Mouse (Mus musculus) forebrain, postnatal 0 days (tissue): Measurements from ENCODE around the gene Igf1. TPM values are rescaled to one million over a fixed set of nuclear protein-coding genes. Genes with fewer than 3 reads are reported as not detected.

Experiments used
- ATAC-seq: fragments of 200-750 bp; cut with Nextera tagmentation; 2 replicates; pipeline ENCODE4 v1.8.0; 2017; ENCODE audit warnings: mild to moderate bottlenecking, moderate library complexity
- DNase-seq: peaks from one replicate; pipeline ENCODE4 v3.0.0-alpha.2; 2015
- H3K27ac ChIP-seq: fragments of 300-500 bp; sonication (generic); 2 replicates; pipeline ENCODE4 v1.5.1; 2014; ENCODE audit warnings: low read depth, mild to moderate bottlenecking, antibody characterized with exemption, low read length, moderate library complexity, mixed read lengths
- H3K27me3 ChIP-seq: fragments of 300-500 bp; sonication (generic); 2 replicates; pipeline ENCODE4 v1.6.1; 2014; ENCODE audit warnings: mild to moderate bottlenecking, low read length, mixed read lengths; ENCODE audit not compliant: insufficient read depth
- H3K36me3 ChIP-seq: fragments of 300-500 bp; sonication (generic); 2 replicates; pipeline ENCODE4 v1.6.1; 2014; ENCODE audit warnings: mild to moderate bottlenecking, moderate library complexity; ENCODE audit not compliant: insufficient read depth
- H3K4me1 ChIP-seq: fragments of 300-500 bp; sonication (generic); 2 replicates; pipeline ENCODE4 v1.6.1; 2014; ENCODE audit warnings: antibody characterized with exemption; ENCODE audit not compliant: insufficient read depth
- H3K4me2 ChIP-seq: fragments of 300-500 bp; sonication (generic); 2 replicates; pipeline ENCODE4 v1.6.1; 2014; ENCODE audit warnings: low read depth, mild to moderate bottlenecking, moderate library complexity
- H3K4me3 ChIP-seq: fragments of 300-500 bp; sonication (generic); 2 replicates; pipeline ENCODE4 v1.5.1; 2014; ENCODE audit warnings: low read depth, low read length, mixed read lengths
- H3K9ac ChIP-seq: fragments of 300-500 bp; sonication (generic); 2 replicates; pipeline ENCODE4 v1.6.1; 2014; ENCODE audit warnings: mild to moderate bottlenecking
- H3K9me3 ChIP-seq: fragments of 300-500 bp; sonication (generic); 2 replicates; pipeline ENCODE4 v1.6.1; 2016; ENCODE audit warnings: low read length
- CTCF ChIP-seq: sonication (generic); IDR thresholded peaks from 2 replicates; pipeline ENCODE4 v1.5.1; 2016; ENCODE audit warnings: antibody characterized with exemption, control low read depth, low read depth
- WGBS: fragments of 180-500 bp; shearing (Covaris S2); extraction: QIAGEN DNeasy Blood & Tissue Kit; methylation state at CpG from one replicate; pipeline ENCODE4 v1.1.7; 2014; 5-methylcytosine and 5-hydroxymethylcytosine counted together
- polyA plus RNA-seq: library from polyadenylated mRNA; unstranded; fragments of >200 nt; fragmentation: Nextera tagmentation; extraction: Ambion mirVana; gene quantifications from 2 replicates; pipeline ENCODE4 v1.2.1, GENCODE M21; 2015
- total RNA-seq: library from RNA; depleted of rRNA; stranded (reverse); fragments of >200 nt; gene quantifications from 2 replicates; pipeline ENCODE4 v1.2.3, GENCODE M21; 2014

Gene Igf1
- total and polyA plus RNA-seq, 2 experiments from 2014 or later: 8.4 to 11.5 TPM

DNA sequence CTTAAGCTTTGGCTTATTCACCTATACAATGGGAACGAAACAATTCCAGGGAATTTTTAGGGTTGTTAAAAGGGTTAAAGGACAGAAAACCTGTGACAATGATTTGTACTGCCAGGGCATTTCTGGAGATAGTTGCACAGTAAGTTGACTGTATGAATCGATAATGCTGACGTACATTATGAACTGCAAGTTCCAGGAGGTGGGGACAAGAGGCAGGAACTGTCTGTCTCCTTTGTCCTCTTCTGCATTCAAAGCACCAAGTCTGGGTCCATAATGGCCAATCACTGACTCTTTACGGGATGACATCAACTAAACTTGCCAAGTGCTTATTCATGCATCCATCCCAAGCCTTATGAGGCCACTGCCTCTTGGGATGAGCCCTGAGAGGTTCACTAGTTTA, 39.3 kb downstream of the Igf1 start:
- no peak for TF ChIP-seq CTCF

DNA sequence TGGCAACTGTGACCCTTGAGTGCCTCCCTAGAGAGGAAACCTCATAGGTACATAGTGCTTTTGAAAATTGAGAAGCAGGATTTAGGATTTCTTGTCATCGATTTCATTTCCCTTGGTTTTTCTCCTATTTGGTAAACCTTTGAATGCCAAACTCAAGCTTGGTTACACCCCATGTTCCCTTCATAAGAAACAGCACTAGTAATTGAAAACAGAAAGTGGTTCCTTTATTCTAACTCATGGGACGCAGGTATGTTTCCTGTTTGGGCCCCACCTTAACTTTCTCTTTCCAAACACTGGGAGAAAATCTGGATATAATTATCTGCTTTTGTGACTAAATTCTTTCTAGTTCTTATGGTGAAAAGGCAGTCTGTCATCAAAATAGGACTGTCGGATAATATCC, 40.8 kb downstream of the Igf1 start:
- Histone ChIP-seq H3K9me3 (no peaks in the 10 kb centered on the region), H3K36me3 (no peaks in the 10 kb centered on the region), H3K9ac (no peak overlapping the region), H3K4me3 (no peak overlapping the region), H3K4me1 (no peaks in the 10 kb centered on the region), H3K4me2 (no peak overlapping the region), H3K27me3 (no peaks in the 10 kb centered on the region), H3K27ac (no peak overlapping the region)
- DNase-seq (no peak), ATAC-seq (no peak)
- 91% methylated on average over 3 of the region's 3 CpGs for WGBS
- no peak for TF ChIP-seq CTCF

More for the DNA sequence above, 39.3 kb downstream of the Igf1 start:
- H3K36me3 ChIP-seq: no peaks in the 10 kb centered on the region
- no peak overlapping the region for H3K9ac ChIP-seq
- no peak overlapping the region for H3K27ac ChIP-seq
- ATAC-seq (no peak), DNase-seq (no peak)
- no peaks in the 10 kb centered on the region for H3K27me3 ChIP-seq
- no peak overlapping the region for H3K4me2 ChIP-seq
- no peaks in the 10 kb centered on the region for H3K4me1 ChIP-seq
- WGBS: 92% methylated on average over 4 of the region's 4 CpGs
- H3K9me3 ChIP-seq: no peaks in the 10 kb centered on the region
- H3K4me3 ChIP-seq: no peak overlapping the region

DNA sequence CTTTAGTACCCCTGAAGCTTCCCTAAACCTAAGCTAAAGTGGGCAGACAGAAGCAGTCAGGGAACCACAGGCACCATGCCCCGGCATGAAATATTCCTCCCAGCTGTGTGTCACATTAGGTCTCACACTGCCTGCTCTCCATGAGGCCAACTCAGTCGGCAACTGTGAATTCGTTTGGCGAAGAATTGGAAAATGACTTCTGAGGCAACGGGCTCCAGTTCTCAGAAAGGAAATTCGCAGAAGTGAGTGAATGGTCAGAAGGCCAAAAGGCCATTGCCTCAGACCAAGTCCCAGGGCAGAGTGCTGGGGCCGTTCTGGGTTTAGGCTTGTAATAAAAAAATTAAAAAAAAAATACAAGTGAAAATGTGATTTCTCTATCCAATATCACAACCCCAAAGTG, 43.9 kb downstream of the Igf1 start:
- no peak overlapping the region for H3K4me2 ChIP-seq
- ATAC-seq: no peak

DNA sequence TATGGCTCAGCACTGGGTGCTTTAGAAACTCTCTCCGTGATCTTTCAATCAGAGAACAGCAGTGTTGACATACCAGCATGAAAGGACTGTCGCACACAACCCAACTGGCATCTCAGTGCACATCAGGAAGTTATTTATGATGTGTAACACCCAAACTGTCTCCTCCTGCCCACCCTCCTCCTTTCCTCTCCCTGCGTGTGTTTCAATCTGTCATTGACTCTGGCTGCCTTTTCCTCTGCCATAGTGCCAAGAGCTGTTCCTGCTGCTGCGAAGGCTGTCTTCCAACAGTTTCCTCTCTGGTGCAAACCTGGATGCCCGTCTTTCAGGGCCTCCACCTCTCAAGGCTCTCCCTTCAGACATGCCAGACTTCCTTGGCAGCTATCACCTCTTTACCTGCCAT, 46.3 kb downstream of the Igf1 start:
- H3K9ac ChIP-seq: no peak overlapping the region
- no peaks in the 10 kb centered on the region for H3K9me3 ChIP-seq
- no peaks in the 10 kb centered on the region for H3K27me3 ChIP-seq
- no peaks in the 10 kb centered on the region for H3K36me3 ChIP-seq
- H3K4me3 ChIP-seq: no peak overlapping the region
- H3K4me2 ChIP-seq: no peak overlapping the region
- H3K27ac ChIP-seq: no peak overlapping the region
- no peak for TF ChIP-seq CTCF
- DNase-seq: peak; percentile 40
- 61% methylated on average over 5 of the region's 5 CpGs for WGBS
- H3K4me1 ChIP-seq: no peaks in the 10 kb centered on the region
- ATAC-seq: peak; percentile 61

More for the DNA sequence above, 43.9 kb downstream of the Igf1 start:
- 76% methylated on average over 7 of the region's 7 CpGs for WGBS
- Histone ChIP-seq H3K4me1 (no peaks in the 10 kb centered on the region), H3K9me3 (no peaks in the 10 kb centered on the region), H3K9ac (no peak overlapping the region), H3K36me3 (no peaks in the 10 kb centered on the region), H3K27me3 (no peaks in the 10 kb centered on the region), H3K4me3 (no peak overlapping the region), H3K27ac (no peak overlapping the region)
- TF ChIP-seq CTCF: no peak
- DNase-seq: no peak

DNA sequence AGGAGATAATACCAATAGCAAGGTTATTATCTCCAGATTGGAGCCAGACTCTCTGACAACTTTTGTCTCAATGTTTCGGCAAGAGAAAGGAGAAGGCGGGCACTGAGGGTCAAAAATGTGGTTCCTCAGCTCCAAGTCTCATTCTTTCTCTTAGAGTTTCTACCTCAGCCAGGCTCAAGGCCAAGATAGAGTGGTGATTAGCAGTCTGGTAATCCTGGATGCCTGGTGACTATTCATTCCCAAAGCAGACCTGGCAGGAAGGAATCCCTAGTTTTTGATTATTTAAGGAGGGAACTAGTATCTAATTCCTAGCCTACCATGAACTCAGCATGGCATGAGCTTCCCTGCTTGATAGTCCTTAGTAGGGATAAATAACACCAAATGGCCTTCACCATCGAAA, 47.0 kb downstream of the Igf1 start:
- 66% methylated on average over 3 of the region's 3 CpGs for WGBS
- H3K27ac ChIP-seq: no peak overlapping the region
- DNase-seq (no peak), ATAC-seq (no peak)
- no peak overlapping the region for H3K9ac ChIP-seq
- H3K36me3 ChIP-seq: no peaks in the 10 kb centered on the region
- no peaks in the 10 kb centered on the region for H3K4me1 ChIP-seq
- H3K9me3 ChIP-seq: no peaks in the 10 kb centered on the region
- H3K27me3 ChIP-seq: no peaks in the 10 kb centered on the region
- H3K4me2 ChIP-seq: no peak overlapping the region
- TF ChIP-seq CTCF: no peak
- H3K4me3 ChIP-seq: no peak overlapping the region

DNA sequence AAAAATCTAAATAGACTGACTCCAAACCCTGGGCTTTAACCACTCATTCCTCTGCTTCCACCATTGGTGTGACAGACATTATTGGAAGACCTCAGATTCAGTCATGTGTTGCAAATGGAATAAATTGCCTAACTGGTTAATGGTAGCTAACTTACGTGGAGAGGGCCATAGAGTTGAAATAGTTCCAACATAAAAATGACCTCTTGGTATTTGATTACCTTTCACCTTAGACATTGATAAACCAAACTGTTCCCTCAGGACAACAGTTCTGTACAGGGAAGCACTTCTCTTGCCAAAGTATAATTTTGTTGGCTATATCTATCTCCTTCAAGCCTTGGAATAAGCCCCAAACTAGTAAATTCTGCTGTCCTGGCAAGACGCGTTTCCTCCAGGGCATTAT, 48.1 kb downstream of the Igf1 start:
- Histone ChIP-seq H3K27ac (no peak overlapping the region), H3K4me1 (no peaks in the 10 kb centered on the region), H3K4me2 (no peak overlapping the region), H3K36me3 (no peaks in the 10 kb centered on the region), H3K27me3 (no peaks in the 10 kb centered on the region), H3K9me3 (no peaks in the 10 kb centered on the region), H3K4me3 (no peak overlapping the region), H3K9ac (no peak overlapping the region)
- WGBS: 93% methylated on average over 3 of the region's 3 CpGs
- TF ChIP-seq CTCF: no peak
- no peak for ATAC-seq
- no peak for DNase-seq

DNA sequence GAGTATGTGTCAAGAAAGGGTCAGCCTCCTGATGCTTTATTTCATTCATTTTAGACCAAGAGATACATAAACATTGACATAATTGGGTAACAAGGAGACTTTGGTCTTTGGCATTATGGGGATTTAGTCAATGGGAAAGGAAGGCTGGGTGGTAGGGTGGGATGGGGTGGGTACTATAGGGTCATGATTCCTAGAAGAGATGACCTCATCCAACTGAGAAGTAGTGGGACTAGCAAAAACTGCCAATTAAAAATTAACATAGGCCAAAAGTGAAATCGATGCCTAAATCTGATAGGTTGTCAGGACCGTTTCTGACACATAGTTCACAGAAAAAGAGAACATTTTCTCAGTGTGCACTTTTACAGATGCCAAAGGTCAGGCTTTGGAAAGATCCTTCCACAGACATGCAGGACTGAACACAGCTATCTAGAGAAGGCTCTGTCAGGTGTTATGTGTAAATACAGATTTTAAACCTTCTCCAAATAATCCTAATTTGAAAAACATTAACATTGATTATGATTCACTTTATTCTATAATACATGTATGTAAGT, 48.8 kb downstream of the Igf1 start:
- Histone ChIP-seq H3K4me1 (no peaks in the 10 kb centered on the region), H3K9me3 (no peaks in the 10 kb centered on the region), H3K4me2 (no peak overlapping the region), H3K4me3 (no peak overlapping the region), H3K27me3 (no peaks in the 10 kb centered on the region), H3K27ac (no peak overlapping the region), H3K9ac (no peak overlapping the region), H3K36me3 (no peaks in the 10 kb centered on the region)
- WGBS: 92% methylated on average over 2 of the region's 2 CpGs
- no peak for TF ChIP-seq CTCF
- ATAC-seq: no peak
- no peak for DNase-seq
